Mouse (Mus musculus): ENCODE measurements around the gene Atl3. TPM values are rescaled to one million over a fixed set of nuclear protein-coding genes. Genes with fewer than 3 reads are reported as not detected.

The Atl3 gene
- polyA plus RNA-seq, 1 experiment from 2014 or later: 17.1 TPM

GRCm38 (mm10) chr19:7548924-7549323 is 55.1 kb downstream of the Atl3 start:
- Histone ChIP-seq H3K36me3 (no peaks in the 10 kb centered on the region), H3K9me3 (no peaks in the 10 kb centered on the region), H3K9ac (no peak overlapping the region), H3K4me2 (no peak overlapping the region), H3K4me3 (replicated peaks) (no peak overlapping the region), H3K27me3 (replicated peaks) (no peaks in the 10 kb centered on the region), H3K4me1 (no peaks in the 10 kb centered on the region), H3K27ac (no peak overlapping the region)
- 87% methylated on average over 3 of the region's 3 CpGs for WGBS
- ATAC-seq (ENCODE audit: insufficient read depth, low FRiP score, low read depth): no peak

GRCm38 (mm10) chr19:7551550-7552300 is 57.9 kb downstream of the Atl3 start:
- Histone ChIP-seq H3K4me3 (replicated peaks) (no peak overlapping the region), H3K27ac (no peak overlapping the region; the same call in 1 of the 2 replicates), H3K27me3 (replicated peaks) (no peaks in the 10 kb centered on the region), H3K9ac (no peak overlapping the region), H3K9me3 (no peaks in the 10 kb centered on the region), H3K4me2 (no peak overlapping the region), H3K4me1 (no peaks in the 10 kb centered on the region), H3K36me3 (no peaks in the 10 kb centered on the region)
- WGBS: 25% methylated on average over 4 of the region's 4 CpGs
- peak; percentile 84 for ATAC-seq (ENCODE audit: insufficient read depth, low FRiP score, low read depth)

- Histone ChIP-seq H3K27ac (no peak overlapping the region), H3K4me2 (no peak overlapping the region), H3K27me3 (replicated peaks) (no peaks in the 10 kb centered on the region), H3K9me3 (no peaks in the 10 kb centered on the region), H3K4me3 (replicated peaks) (no peak overlapping the region), H3K36me3 (no peaks in the 10 kb centered on the region), H3K4me1 (no peaks in the 10 kb centered on the region), H3K9ac (no peak overlapping the region)
- 0 out of 2 replicates have a peak, but pooled peaks have one; percentile 28 for ATAC-seq (ENCODE audit: insufficient read depth, low FRiP score, low read depth)
- WGBS: 66% methylated on average over 2 of the region's 2 CpGs
Measured at GRCm38 (mm10) chr19:7552301-7552673, 58.4 kb downstream of the Atl3 start.

GRCm38 (mm10) chr19:7553441-7553840 is 59.6 kb downstream of the Atl3 start:
- Histone ChIP-seq H3K36me3 (no peaks in the 10 kb centered on the region), H3K4me3 (replicated peaks) (no peak overlapping the region), H3K9me3 (no peaks in the 10 kb centered on the region), H3K9ac (no peak overlapping the region), H3K27ac (no peak overlapping the region), H3K4me2 (no peak overlapping the region), H3K27me3 (replicated peaks) (no peaks in the 10 kb centered on the region), H3K4me1 (0 out of 2 replicates have a peak, but pooled peaks cover 8% of the 10 kb centered on the region)
- no peak for ATAC-seq (ENCODE audit: insufficient read depth, low FRiP score, low read depth)

GRCm38 (mm10) chr19:7554881-7555280 is 61.0 kb downstream of the Atl3 start:
- H3K9ac ChIP-seq: no peak overlapping the region
- no peak overlapping the region for H3K27ac ChIP-seq
- no peaks in the 10 kb centered on the region for H3K36me3 ChIP-seq
- no peak overlapping the region for H3K4me2 ChIP-seq
- no peaks in the 10 kb centered on the region for H3K27me3 ChIP-seq (replicated peaks)
- 69% methylated on average over 4 of the region's 4 CpGs for WGBS
- H3K9me3 ChIP-seq: no peaks in the 10 kb centered on the region
- H3K4me1 ChIP-seq: 0 out of 2 replicates have a peak, but pooled peaks cover 9% of the 10 kb centered on the region
- H3K4me3 ChIP-seq (replicated peaks): no peak overlapping the region
- no peak for ATAC-seq (ENCODE audit: insufficient read depth, low FRiP score, low read depth)

- no peaks in the 10 kb centered on the region for H3K36me3 ChIP-seq
- H3K9me3 ChIP-seq: no peaks in the 10 kb centered on the region
- 0 out of 2 replicates have a peak, but pooled peaks cover 9% of the 10 kb centered on the region for H3K4me1 ChIP-seq
- no peak overlapping the region for H3K9ac ChIP-seq
- WGBS: 97% methylated on average over 1 of the region's 1 CpGs
- no peak overlapping the region for H3K4me2 ChIP-seq
- no peaks in the 10 kb centered on the region for H3K27me3 ChIP-seq (replicated peaks)
- H3K27ac ChIP-seq: no peak overlapping the region
- no peak for ATAC-seq (ENCODE audit: insufficient read depth, low FRiP score, low read depth)
- H3K4me3 ChIP-seq (replicated peaks): no peak overlapping the region
Measured at GRCm38 (mm10) chr19:7556641-7557040, 62.8 kb downstream of the Atl3 start.

GRCm38 (mm10) chr19:7557328-7557822 is 63.5 kb downstream of the Atl3 start, which contains the start of gene Pla2g16:
TSS of gene Pla2g16 (plus strand) at chr19:7557459.
- no peaks in the 10 kb centered on the region for H3K36me3 ChIP-seq
- peak within 1 kb of the TSS; percentile 88 for H3K4me2 ChIP-seq
- ATAC-seq (ENCODE audit: insufficient read depth, low FRiP score, low read depth): peak; percentile 94

GRCm38 (mm10) chr19:7557844-7558243 is 64.0 kb downstream of the Atl3 start:
- peak overlapping the region; percentile 88 for H3K4me2 ChIP-seq
- peak overlapping the region; percentile 53 for H3K4me3 ChIP-seq (replicated peaks)
- H3K9me3 ChIP-seq: no peaks in the 10 kb centered on the region
- no peak overlapping the region; the same call in 1 of the 2 replicates for H3K9ac ChIP-seq
- 11% methylated on average over 4 of the region's 4 CpGs for WGBS
- H3K4me1 ChIP-seq: 0 out of 2 replicates have a peak, but pooled peaks cover 9% of the 10 kb centered on the region
- H3K27ac ChIP-seq: no peak overlapping the region
- no peaks in the 10 kb centered on the region for H3K36me3 ChIP-seq
- H3K27me3 ChIP-seq (replicated peaks): no peaks in the 10 kb centered on the region
- no peak for ATAC-seq (ENCODE audit: insufficient read depth, low FRiP score, low read depth)

More at GRCm38 (mm10) chr19:7557328-7557822, 63.5 kb downstream of the Atl3 start, which contains the start of gene Pla2g16:
- Histone ChIP-seq H3K4me3 (replicated peaks) (peak within 1 kb of the TSS; percentile 53), H3K27ac (no peak within 1 kb of the TSS), H3K4me1 (0 out of 2 replicates have a peak, but pooled peaks cover 9% of the 10 kb centered on the region), H3K9me3 (no peaks in the 10 kb centered on the region), H3K9ac (no peak within 1 kb of the TSS; the same call in 1 of the 2 replicates), H3K27me3 (replicated peaks) (no peaks in the 10 kb centered on the region)
- WGBS: under 1% methylated on average over 27 of the region's 27 CpGs

- no peaks in the 10 kb centered on the region for H3K36me3 ChIP-seq
- no peaks in the 10 kb centered on the region for H3K9me3 ChIP-seq
- WGBS: 73% methylated on average over 4 of the region's 4 CpGs
- no peaks in the 10 kb centered on the region for H3K27me3 ChIP-seq (replicated peaks)
- peak overlapping the region; percentile 53; the same call in 1 of the 2 replicates for H3K4me3 ChIP-seq (replicated peaks)
- 0 out of 2 replicates have a peak, but pooled peaks cover 9% of the 10 kb centered on the region for H3K4me1 ChIP-seq
- H3K27ac ChIP-seq: no peak overlapping the region
- H3K9ac ChIP-seq: no peak overlapping the region
- no peak for ATAC-seq (ENCODE audit: insufficient read depth, low FRiP score, low read depth)
- H3K4me2 ChIP-seq: peak overlapping the region; percentile 88
Measured at GRCm38 (mm10) chr19:7558675-7559074, 64.8 kb downstream of the Atl3 start.

- no peak overlapping the region for H3K9ac ChIP-seq
- ATAC-seq (ENCODE audit: insufficient read depth, low FRiP score, low read depth): no peak
- H3K27ac ChIP-seq: no peak overlapping the region
- H3K27me3 ChIP-seq (replicated peaks): no peaks in the 10 kb centered on the region
- no peak overlapping the region for H3K4me3 ChIP-seq (replicated peaks)
- H3K9me3 ChIP-seq: no peaks in the 10 kb centered on the region
- no peaks in the 10 kb centered on the region for H3K36me3 ChIP-seq
- 0 out of 2 replicates have a peak, but pooled peaks cover 9% of the 10 kb centered on the region for H3K4me1 ChIP-seq
- WGBS: 57% methylated on average over 4 of the region's 4 CpGs
- no peak overlapping the region for H3K4me2 ChIP-seq
Measured at GRCm38 (mm10) chr19:7559986-7560385, 66.1 kb downstream of the Atl3 start.

GRCm38 (mm10) chr19:7561456-7561855 is 67.6 kb downstream of the Atl3 start:
- Histone ChIP-seq H3K4me1 (0 out of 2 replicates have a peak, but pooled peaks cover 9% of the 10 kb centered on the region), H3K4me2 (no peak overlapping the region), H3K36me3 (no peaks in the 10 kb centered on the region), H3K27ac (no peak overlapping the region), H3K27me3 (replicated peaks) (no peaks in the 10 kb centered on the region), H3K9me3 (no peaks in the 10 kb centered on the region), H3K9ac (no peak overlapping the region), H3K4me3 (replicated peaks) (no peak overlapping the region)
- ATAC-seq (ENCODE audit: insufficient read depth, low FRiP score, low read depth): no peak
- 54% methylated on average over 3 of the region's 3 CpGs for WGBS

GRCm38 (mm10) chr19:7562601-7563129 is 68.8 kb downstream of the Atl3 start:
- Histone ChIP-seq H3K9ac (no peak overlapping the region), H3K27me3 (replicated peaks) (no peaks in the 10 kb centered on the region), H3K36me3 (no peaks in the 10 kb centered on the region), H3K4me2 (no peak overlapping the region), H3K9me3 (no peaks in the 10 kb centered on the region), H3K27ac (no peak overlapping the region), H3K4me3 (replicated peaks) (no peak overlapping the region), H3K4me1 (0 out of 2 replicates have a peak, but pooled peaks cover 7% of the 10 kb centered on the region)
- ATAC-seq (ENCODE audit: insufficient read depth, low FRiP score, low read depth): no peak
- 78% methylated on average over 10 of the region's 10 CpGs for WGBS

Measured in stomach, embryonic 15.5 days (tissue).